Mouse (Mus musculus) embryonic fibroblast, embryonic 13.5 days (primary cell): ENCODE data around the gene Nepn. TPM values are rescaled to one million over a fixed set of nuclear protein-coding genes. Genes with fewer than 3 reads are reported as not detected.
"Not testable (repeated sequence)": the region's sequence is repeated elsewhere in the genome, so short reads cannot be mapped to it uniquely, and the experiment has no call there.

Experiments used
- H3K27ac ChIP-seq: 2 replicates; pipeline ENCODE4 v1.5.1; 2012; ENCODE audit warnings: low read length, control low read depth, inconsistent platforms; ENCODE audit not compliant: insufficient read depth
- H3K4me1 ChIP-seq: 2 replicates; pipeline ENCODE4 v1.6.1; 2011; ENCODE audit warnings: low read length; ENCODE audit not compliant: control insufficient read depth, insufficient read depth
- H3K4me3 ChIP-seq: 2 replicates; pipeline ENCODE4 v1.5.1; 2011; ENCODE audit warnings: mild to moderate bottlenecking, control low read depth, low read length; ENCODE audit not compliant: insufficient read depth
- CTCF ChIP-seq: IDR thresholded peaks from 2 replicates; pipeline ENCODE4 v1.5.1; 2011; ENCODE audit warnings: mild to moderate bottlenecking, control low read depth, low read length, moderate library complexity, borderline replicate concordance; ENCODE audit not compliant: insufficient read depth
- POLR2A ChIP-seq: IDR thresholded peaks from 2 replicates; pipeline ENCODE4 v1.6.1; 2011; ENCODE audit warnings: low read depth, mild to moderate bottlenecking, control low read depth, low read length, moderate library complexity
- polyA plus RNA-seq: library from polyadenylated mRNA; stranded (reverse); fragments of >200 nt; gene quantifications from 2 replicates; pipeline ENCODE4 v1.2.4, GENCODE M21; 2011; ENCODE audit warnings: low read depth; ENCODE audit not compliant: missing spikeins, insufficient read length

Gene Nepn
- not detected in 2 replicates for polyA plus RNA-seq

- Histone ChIP-seq H3K27ac (no peak within 1 kb of the TSS), H3K4me3 (no peak within 1 kb of the TSS), H3K4me1 (no peaks in the 10 kb centered on the region)
- TF ChIP-seq POLR2A (no peak), CTCF (no peak)
Measured at GRCm38 (mm10) chr10:52388922-52389430, at the start of gene Nepn. TSS of gene Nepn (plus strand) at chr10:52388972.

- not testable (repeated sequence) for H3K4me1 ChIP-seq, H3K27ac ChIP-seq, H3K4me3 ChIP-seq
Measured at GRCm38 (mm10) chr10:52343324-52343723, 45.4 kb upstream of the Nepn start.

DNA sequence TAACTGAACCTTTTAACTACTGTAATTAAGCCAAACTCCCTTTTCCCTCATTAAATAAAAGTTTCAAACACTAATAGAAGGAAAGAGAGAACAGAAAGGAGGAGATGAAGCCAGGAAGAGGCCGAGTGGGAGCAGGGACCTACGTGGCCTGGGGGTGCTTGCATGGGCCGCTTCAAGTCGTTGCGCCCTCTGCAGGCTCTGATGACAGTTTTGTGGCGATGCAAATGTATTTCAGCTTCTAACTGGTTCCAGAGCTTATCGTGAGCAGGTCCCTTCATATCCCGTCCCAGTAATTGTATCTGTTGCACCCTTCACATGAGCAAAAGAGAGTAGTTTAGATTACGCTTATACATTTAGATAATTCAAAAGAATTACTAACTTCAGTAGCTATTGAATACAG lies 35.6 kb upstream of the Nepn start:
- Histone ChIP-seq H3K4me1 (no peaks in the 10 kb centered on the region), H3K4me3 (no peak overlapping the region), H3K27ac (no peak overlapping the region)
- TF ChIP-seq CTCF (no peak), POLR2A (no peak)

- Histone ChIP-seq H3K4me3 (no peak within 1 kb of the TSS), H3K4me1 (no peaks in the 10 kb centered on the region), H3K27ac (no peak within 1 kb of the TSS)
- no peak for TF ChIP-seq CTCF
- TF ChIP-seq POLR2A: no peak
Measured at GRCm38 (mm10) chr10:52358467-52358866, 30.3 kb upstream of the Nepn start, which contains the start of gene Gm26741. TSS of gene Gm26741 (plus strand) at chr10:52358767.

- H3K4me3 ChIP-seq: no peak overlapping the region
- no peaks in the 10 kb centered on the region for H3K4me1 ChIP-seq
- TF ChIP-seq POLR2A (no peak), CTCF (no peak)
- H3K27ac ChIP-seq: no peak overlapping the region
Measured at GRCm38 (mm10) chr10:52360241-52360735, 28.5 kb upstream of the Nepn start.

DNA sequence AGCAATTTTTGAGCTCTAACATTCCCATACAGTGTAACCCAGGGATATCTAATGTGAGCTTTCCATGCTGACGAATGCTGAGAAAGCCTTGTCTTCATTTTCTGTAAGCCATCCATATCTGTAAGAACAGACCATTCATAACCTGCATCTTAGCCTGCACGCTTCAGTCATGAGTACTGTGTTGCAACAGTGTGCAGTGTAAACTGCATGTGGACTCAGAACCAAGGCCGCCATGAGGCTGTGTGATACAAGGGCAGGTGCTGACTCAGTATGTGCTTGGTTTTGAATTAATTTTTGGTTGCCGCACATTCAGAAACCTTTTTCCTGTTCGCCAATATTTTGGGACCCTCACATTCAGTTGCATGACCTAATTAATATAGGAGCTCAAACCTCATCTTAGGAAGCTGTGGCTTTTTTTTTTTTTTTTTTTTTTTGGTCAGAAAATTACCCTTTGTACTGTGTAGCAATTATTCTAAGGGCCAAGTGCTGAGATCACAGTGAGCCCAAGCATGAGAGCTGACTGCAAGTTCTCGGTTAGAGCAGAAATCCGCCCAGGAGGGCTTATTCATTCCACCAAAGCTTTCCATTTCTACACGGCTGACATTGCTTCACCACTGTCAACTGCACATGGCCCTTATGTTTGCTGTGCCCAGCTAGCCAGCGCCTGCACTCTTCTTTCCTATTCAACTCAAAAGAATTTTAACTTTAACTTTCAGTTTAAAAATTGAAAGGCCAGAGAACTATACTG lies 27.7 kb upstream of the Nepn start:
- H3K4me1 ChIP-seq: no peaks in the 10 kb centered on the region
- no peak overlapping the region for H3K4me3 ChIP-seq
- no peak overlapping the region for H3K27ac ChIP-seq
- TF ChIP-seq CTCF: no peak
- TF ChIP-seq POLR2A: no peak

- Histone ChIP-seq H3K4me3 (no peak overlapping the region), H3K27ac (no peak overlapping the region), H3K4me1 (no peaks in the 10 kb centered on the region)
- TF ChIP-seq CTCF (no peak), POLR2A (no peak)
Measured at GRCm38 (mm10) chr10:52368376-52368775, 20.4 kb upstream of the Nepn start.

DNA sequence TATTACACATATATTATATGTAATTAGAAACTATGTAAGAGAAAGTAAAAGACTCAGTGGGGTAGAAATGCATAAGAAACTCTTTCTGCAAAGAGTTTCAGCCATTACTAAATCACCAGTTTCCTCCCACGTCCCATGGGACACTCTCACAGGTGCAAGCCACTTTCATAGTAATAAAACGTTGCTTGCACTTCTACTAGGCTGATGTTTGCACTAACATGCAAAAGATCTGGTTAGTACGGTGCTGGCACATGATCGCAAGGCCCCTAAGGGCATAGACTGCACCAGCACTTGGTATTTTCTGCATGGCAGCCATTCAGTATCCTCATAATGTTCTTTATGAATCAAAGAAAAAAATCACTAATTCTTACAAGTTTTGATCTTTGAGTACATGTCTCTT lies 14.9 kb upstream of the Nepn start:
- H3K27ac ChIP-seq: no peak overlapping the region
- H3K4me3 ChIP-seq: no peak overlapping the region
- TF ChIP-seq POLR2A (no peak), CTCF (no peak)

GRCm38 (mm10) chr10:52374651-52375050 lies 14.1 kb upstream of the Nepn start:
- TF ChIP-seq CTCF (no peak), POLR2A (no peak)
- H3K4me3 ChIP-seq: no peak overlapping the region
- H3K27ac ChIP-seq: no peak overlapping the region
- H3K4me1 ChIP-seq: no peaks in the 10 kb centered on the region; the same call in 1 of the 2 replicates

More for the DNA sequence above, 14.9 kb upstream of the Nepn start:
- no peaks in the 10 kb centered on the region; the same call in 1 of the 2 replicates for H3K4me1 ChIP-seq

DNA sequence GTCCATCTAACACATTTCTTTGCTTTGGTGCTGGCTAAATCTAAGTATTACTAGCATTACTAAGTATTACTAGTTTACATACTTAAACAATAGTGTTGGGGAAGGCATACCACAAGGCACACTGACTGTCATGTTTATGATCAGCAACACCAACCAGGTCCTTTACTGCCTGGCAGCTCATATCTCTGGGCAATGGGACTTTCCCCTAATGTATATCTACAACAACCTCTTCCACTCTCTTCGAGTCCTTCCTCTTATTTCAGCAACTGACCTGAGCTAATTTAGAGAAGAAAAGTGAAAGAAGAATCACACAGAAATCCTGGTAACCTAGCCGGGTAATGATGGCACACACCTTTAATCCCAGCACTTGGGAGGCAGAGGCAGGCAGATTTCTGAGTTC lies 12.3 kb upstream of the Nepn start:
- no peak overlapping the region for H3K4me3 ChIP-seq
- TF ChIP-seq CTCF (no peak), POLR2A (no peak)
- H3K27ac ChIP-seq: no peak overlapping the region
- no peaks in the 10 kb centered on the region; the same call in 1 of the 2 replicates for H3K4me1 ChIP-seq
